Mouse (Mus musculus): ENCODE data around the gene Ubqln1. TPM values are rescaled to one million over a fixed set of nuclear protein-coding genes. Genes with fewer than 3 reads are reported as not detected.

Ubqln1 gene
- polyA plus RNA-seq, 1 experiment from 2014 or later: 95.5 TPM

DNA sequence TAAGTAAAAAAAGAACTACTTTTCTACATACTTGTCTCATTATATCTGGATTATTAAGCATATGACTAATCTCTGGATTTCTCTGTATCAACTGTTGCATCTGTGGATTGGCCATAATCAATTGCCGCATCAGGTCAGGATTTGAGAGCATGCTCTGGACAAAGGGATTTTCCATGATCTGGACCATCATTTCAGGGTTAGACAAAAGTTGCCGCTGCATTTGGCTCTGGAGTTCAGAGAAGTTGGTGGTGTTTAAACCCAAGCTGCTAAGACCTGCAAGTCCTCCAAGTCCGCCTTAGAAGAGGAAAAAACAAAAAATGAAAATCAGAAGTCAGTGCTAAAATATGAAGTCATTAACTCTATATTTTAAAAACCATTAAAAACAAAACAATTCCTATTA is 22.2 kb downstream of the Ubqln1 start:
- Histone ChIP-seq H3K4me2 (no peak overlapping the region), H3K27me3 (replicated peaks; ENCODE audit: control insufficient read depth, insufficient read depth, low read length) (no peaks in the 10 kb centered on the region), H3K27ac (ENCODE audit: low read depth, low read length) (no peak overlapping the region), H3K36me3 (ENCODE audit: control insufficient read depth, insufficient read depth, low read length) (peaks cover 28% of the 10 kb centered on the region), H3K4me1 (replicated peaks; ENCODE audit: control insufficient read depth, insufficient read depth, low read length) (no peaks in the 10 kb centered on the region), H3K9ac (ENCODE audit: low read depth, low read length) (no peak overlapping the region), H3K9me3 (ENCODE audit: control insufficient read depth, low read length) (no peaks in the 10 kb centered on the region), H3K4me3 (ENCODE audit: low read depth, low read length) (no peak overlapping the region)
- DNase-seq (ENCODE audit: low spot score) (no peak), ATAC-seq (replicated peaks; ENCODE audit: low FRiP score) (no peak)
- 97% methylated on average over 3 of the region's 3 CpGs for WGBS

DNA sequence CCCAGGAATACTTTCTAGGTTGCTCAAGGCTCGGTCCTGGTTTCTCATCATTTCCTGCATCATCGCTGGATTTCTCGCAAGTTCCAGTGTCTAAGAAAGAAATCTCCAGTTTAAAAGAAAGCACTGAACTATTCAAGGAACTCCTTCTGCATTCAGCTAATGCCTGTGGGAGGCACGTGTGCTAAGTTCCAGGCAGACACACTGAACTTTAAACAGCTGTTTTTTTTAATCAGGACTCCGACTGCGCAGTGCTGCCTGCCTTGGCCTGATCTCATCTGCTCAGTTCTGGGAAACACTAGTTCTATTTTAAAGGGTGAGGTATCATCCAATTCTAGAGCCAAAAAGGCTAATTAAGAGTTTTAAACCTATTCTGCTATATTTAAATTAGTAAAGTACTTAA is 23.3 kb downstream of the Ubqln1 start:
- no peak overlapping the region for H3K27ac ChIP-seq (ENCODE audit: low read depth, low read length)
- H3K9ac ChIP-seq (ENCODE audit: low read depth, low read length): no peak overlapping the region
- H3K4me1 ChIP-seq (replicated peaks; ENCODE audit: control insufficient read depth, insufficient read depth, low read length): no peaks in the 10 kb centered on the region
- no peak overlapping the region for H3K4me2 ChIP-seq
- DNase-seq (ENCODE audit: low spot score) (no peak), ATAC-seq (replicated peaks; ENCODE audit: low FRiP score) (no peak)
- 94% methylated on average over 6 of the region's 6 CpGs for WGBS
- no peaks in the 10 kb centered on the region for H3K27me3 ChIP-seq (replicated peaks; ENCODE audit: control insufficient read depth, insufficient read depth, low read length)
- peaks cover 26% of the 10 kb centered on the region for H3K36me3 ChIP-seq (ENCODE audit: control insufficient read depth, insufficient read depth, low read length)
- H3K4me3 ChIP-seq (ENCODE audit: low read depth, low read length): no peak overlapping the region
- no peaks in the 10 kb centered on the region for H3K9me3 ChIP-seq (ENCODE audit: control insufficient read depth, low read length)

DNA sequence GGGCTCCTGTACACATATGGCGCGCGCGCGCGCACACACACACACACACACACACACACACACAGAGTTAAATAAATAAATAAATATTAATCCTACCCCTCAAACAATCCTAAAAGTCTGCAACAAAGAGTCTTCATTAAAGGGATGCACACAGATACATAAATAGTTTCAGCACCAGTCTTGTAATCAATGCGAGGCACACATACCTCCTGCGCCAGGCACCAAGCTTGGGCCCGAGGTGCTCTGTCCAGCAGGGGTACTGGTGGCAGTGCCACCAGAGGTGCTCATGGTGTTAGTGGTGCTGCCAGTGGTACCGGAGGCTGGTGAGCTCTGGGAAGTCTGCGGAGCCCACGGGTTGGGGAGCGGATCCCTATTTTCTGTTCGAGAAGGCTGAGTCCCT is 23.9 kb downstream of the Ubqln1 start:
- no peaks in the 10 kb centered on the region for H3K27me3 ChIP-seq (replicated peaks; ENCODE audit: control insufficient read depth, insufficient read depth, low read length)
- no peak overlapping the region for H3K4me3 ChIP-seq (ENCODE audit: low read depth, low read length)
- no peak overlapping the region for H3K9ac ChIP-seq (ENCODE audit: low read depth, low read length)
- DNase-seq (ENCODE audit: low spot score) (no peak), ATAC-seq (replicated peaks; ENCODE audit: low FRiP score) (no peak)
- WGBS: 98% methylated on average over 14 of the region's 14 CpGs
- no peaks in the 10 kb centered on the region for H3K4me1 ChIP-seq (replicated peaks; ENCODE audit: control insufficient read depth, insufficient read depth, low read length)
- no peaks in the 10 kb centered on the region for H3K9me3 ChIP-seq (ENCODE audit: control insufficient read depth, low read length)
- peaks cover 26% of the 10 kb centered on the region for H3K36me3 ChIP-seq (ENCODE audit: control insufficient read depth, insufficient read depth, low read length)
- H3K27ac ChIP-seq (ENCODE audit: low read depth, low read length): no peak overlapping the region
- no peak overlapping the region for H3K4me2 ChIP-seq

DNA sequence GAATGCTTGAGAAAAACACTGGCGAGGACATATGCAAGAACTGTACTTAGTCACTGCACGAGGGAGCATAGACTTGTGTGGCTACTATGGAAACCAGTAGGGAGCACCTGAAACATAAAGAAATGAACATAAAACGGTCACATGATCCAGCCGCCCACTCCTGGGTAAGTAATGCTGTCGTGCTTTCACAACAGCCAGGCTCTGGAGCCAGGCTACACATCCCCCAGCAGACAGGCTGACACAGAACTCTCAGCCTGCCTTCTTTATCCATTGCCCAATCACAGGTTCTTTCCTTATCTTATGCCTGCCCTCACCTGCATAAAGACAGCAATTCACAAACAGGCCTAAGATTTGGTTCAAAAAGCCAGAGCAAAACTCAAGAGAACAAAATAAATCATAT is 26.0 kb downstream of the Ubqln1 start:
- peaks cover 21% of the 10 kb centered on the region for H3K36me3 ChIP-seq (ENCODE audit: control insufficient read depth, insufficient read depth, low read length)
- WGBS: 81% methylated on average over 5 of the region's 5 CpGs
- ATAC-seq (replicated peaks; ENCODE audit: low FRiP score): no peak

DNA sequence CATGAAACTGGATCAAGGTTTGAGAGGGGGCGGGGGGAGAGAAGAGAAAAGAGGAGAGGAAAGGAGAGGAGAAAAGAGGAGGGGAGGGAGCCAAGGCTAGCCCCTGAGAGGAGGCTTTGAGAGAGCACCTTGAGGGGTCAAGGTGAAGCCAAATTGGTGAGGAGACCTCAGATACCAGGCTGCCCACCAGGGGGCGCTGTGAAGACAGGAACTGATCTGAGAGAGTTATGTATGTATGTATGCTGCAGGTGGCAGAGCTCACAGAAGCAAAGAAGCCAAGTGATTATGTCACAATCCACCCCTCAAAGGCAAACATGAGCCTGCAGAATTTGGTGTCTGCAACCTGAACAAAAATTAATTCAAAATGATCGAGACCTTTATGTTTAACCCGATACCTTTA is 27.0 kb downstream of the Ubqln1 start:
- H3K27me3 ChIP-seq (replicated peaks; ENCODE audit: control insufficient read depth, insufficient read depth, low read length): no peaks in the 10 kb centered on the region
- H3K27ac ChIP-seq (ENCODE audit: low read depth, low read length): no peak overlapping the region
- no peak overlapping the region for H3K4me3 ChIP-seq (ENCODE audit: low read depth, low read length)
- H3K36me3 ChIP-seq (ENCODE audit: control insufficient read depth, insufficient read depth, low read length): peaks cover 21% of the 10 kb centered on the region
- no peak overlapping the region for H3K9ac ChIP-seq (ENCODE audit: low read depth, low read length)
- H3K9me3 ChIP-seq (ENCODE audit: control insufficient read depth, low read length): no peaks in the 10 kb centered on the region
- no peaks in the 10 kb centered on the region for H3K4me1 ChIP-seq (replicated peaks; ENCODE audit: control insufficient read depth, insufficient read depth, low read length)
- 60% methylated on average over 4 of the region's 4 CpGs for WGBS
- ATAC-seq (replicated peaks; ENCODE audit: low FRiP score) (peak; percentile 23; the same call in 1 of the 2 replicates), DNase-seq (ENCODE audit: low spot score) (peak; percentile 78)
- no peak overlapping the region for H3K4me2 ChIP-seq

More for the DNA sequence above, 26.0 kb downstream of the Ubqln1 start:
- H3K9me3 ChIP-seq (ENCODE audit: control insufficient read depth, low read length): no peaks in the 10 kb centered on the region
- H3K4me1 ChIP-seq (replicated peaks; ENCODE audit: control insufficient read depth, insufficient read depth, low read length): no peaks in the 10 kb centered on the region
- no peak overlapping the region for H3K4me3 ChIP-seq (ENCODE audit: low read depth, low read length)
- no peak overlapping the region for H3K27ac ChIP-seq (ENCODE audit: low read depth, low read length)
- H3K27me3 ChIP-seq (replicated peaks; ENCODE audit: control insufficient read depth, insufficient read depth, low read length): no peaks in the 10 kb centered on the region
- no peak overlapping the region for H3K4me2 ChIP-seq
- DNase-seq (ENCODE audit: low spot score): no peak
- no peak overlapping the region for H3K9ac ChIP-seq (ENCODE audit: low read depth, low read length)

- Histone ChIP-seq H3K9me3 (ENCODE audit: control insufficient read depth, low read length) (no peaks in the 10 kb centered on the region), H3K27ac (ENCODE audit: low read depth, low read length) (no peak overlapping the region), H3K36me3 (ENCODE audit: control insufficient read depth, insufficient read depth, low read length) (peaks cover 21% of the 10 kb centered on the region), H3K4me2 (no peak overlapping the region), H3K4me3 (ENCODE audit: low read depth, low read length) (no peak overlapping the region), H3K9ac (ENCODE audit: low read depth, low read length) (no peak overlapping the region), H3K4me1 (replicated peaks; ENCODE audit: control insufficient read depth, insufficient read depth, low read length) (no peaks in the 10 kb centered on the region), H3K27me3 (replicated peaks; ENCODE audit: control insufficient read depth, insufficient read depth, low read length) (no peaks in the 10 kb centered on the region)
- 89% methylated on average over 3 of the region's 3 CpGs for WGBS
- DNase-seq (ENCODE audit: low spot score) (no peak), ATAC-seq (replicated peaks; ENCODE audit: low FRiP score) (no peak)
These were observed 27.7 kb downstream of the Ubqln1 start for GRCm38 (mm10) chr13:58187751-58188150.

DNA sequence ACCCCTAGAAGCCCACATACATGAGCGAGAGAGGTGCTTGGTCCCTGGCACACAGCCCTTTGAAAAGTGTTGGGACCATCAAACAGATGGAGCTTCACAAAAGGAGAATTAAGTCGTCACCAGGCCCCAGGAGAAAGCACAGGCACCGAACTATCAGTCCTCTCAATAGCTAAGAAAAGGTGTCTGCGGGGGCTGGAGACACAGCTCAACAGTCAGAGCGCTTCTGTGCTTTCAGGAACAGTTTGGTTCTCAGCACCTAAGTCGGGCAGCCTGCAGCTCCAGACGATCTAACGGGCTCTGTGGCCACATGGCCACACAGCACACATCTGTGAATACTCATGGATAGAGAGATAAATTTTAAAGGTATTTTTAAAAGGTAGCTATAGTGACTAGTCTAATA is 29.2 kb downstream of the Ubqln1 start:
- H3K27me3 ChIP-seq (replicated peaks; ENCODE audit: control insufficient read depth, insufficient read depth, low read length): no peaks in the 10 kb centered on the region
- H3K4me1 ChIP-seq (replicated peaks; ENCODE audit: control insufficient read depth, insufficient read depth, low read length): no peaks in the 10 kb centered on the region
- no peak for ATAC-seq (replicated peaks; ENCODE audit: low FRiP score)
- H3K36me3 ChIP-seq (ENCODE audit: control insufficient read depth, insufficient read depth, low read length): peaks cover 13% of the 10 kb centered on the region
- 91% methylated on average over 8 of the region's 8 CpGs for WGBS
- H3K27ac ChIP-seq (ENCODE audit: low read depth, low read length): no peak overlapping the region
- H3K4me3 ChIP-seq (ENCODE audit: low read depth, low read length): no peak overlapping the region
- DNase-seq (ENCODE audit: low spot score): no peak
- H3K9ac ChIP-seq (ENCODE audit: low read depth, low read length): no peak overlapping the region
- no peak overlapping the region for H3K4me2 ChIP-seq
- no peaks in the 10 kb centered on the region for H3K9me3 ChIP-seq (ENCODE audit: control insufficient read depth, low read length)

GRCm38 (mm10) chr13:58184111-58184510 is 31.3 kb downstream of the Ubqln1 start:
- no peaks in the 10 kb centered on the region for H3K27me3 ChIP-seq (replicated peaks; ENCODE audit: control insufficient read depth, insufficient read depth, low read length)
- H3K36me3 ChIP-seq (ENCODE audit: control insufficient read depth, insufficient read depth, low read length): peaks cover 12% of the 10 kb centered on the region; the same call in 1 of the 2 replicates
- WGBS: 91% methylated on average over 3 of the region's 3 CpGs
- H3K27ac ChIP-seq (ENCODE audit: low read depth, low read length): no peak overlapping the region
- ATAC-seq (replicated peaks; ENCODE audit: low FRiP score) (no peak), DNase-seq (ENCODE audit: low spot score) (no peak)
- H3K9me3 ChIP-seq (ENCODE audit: control insufficient read depth, low read length): no peaks in the 10 kb centered on the region
- H3K9ac ChIP-seq (ENCODE audit: low read depth, low read length): no peak overlapping the region
- H3K4me2 ChIP-seq: no peak overlapping the region
- H3K4me1 ChIP-seq (replicated peaks; ENCODE audit: control insufficient read depth, insufficient read depth, low read length): no peaks in the 10 kb centered on the region
- no peak overlapping the region for H3K4me3 ChIP-seq (ENCODE audit: low read depth, low read length)

DNA sequence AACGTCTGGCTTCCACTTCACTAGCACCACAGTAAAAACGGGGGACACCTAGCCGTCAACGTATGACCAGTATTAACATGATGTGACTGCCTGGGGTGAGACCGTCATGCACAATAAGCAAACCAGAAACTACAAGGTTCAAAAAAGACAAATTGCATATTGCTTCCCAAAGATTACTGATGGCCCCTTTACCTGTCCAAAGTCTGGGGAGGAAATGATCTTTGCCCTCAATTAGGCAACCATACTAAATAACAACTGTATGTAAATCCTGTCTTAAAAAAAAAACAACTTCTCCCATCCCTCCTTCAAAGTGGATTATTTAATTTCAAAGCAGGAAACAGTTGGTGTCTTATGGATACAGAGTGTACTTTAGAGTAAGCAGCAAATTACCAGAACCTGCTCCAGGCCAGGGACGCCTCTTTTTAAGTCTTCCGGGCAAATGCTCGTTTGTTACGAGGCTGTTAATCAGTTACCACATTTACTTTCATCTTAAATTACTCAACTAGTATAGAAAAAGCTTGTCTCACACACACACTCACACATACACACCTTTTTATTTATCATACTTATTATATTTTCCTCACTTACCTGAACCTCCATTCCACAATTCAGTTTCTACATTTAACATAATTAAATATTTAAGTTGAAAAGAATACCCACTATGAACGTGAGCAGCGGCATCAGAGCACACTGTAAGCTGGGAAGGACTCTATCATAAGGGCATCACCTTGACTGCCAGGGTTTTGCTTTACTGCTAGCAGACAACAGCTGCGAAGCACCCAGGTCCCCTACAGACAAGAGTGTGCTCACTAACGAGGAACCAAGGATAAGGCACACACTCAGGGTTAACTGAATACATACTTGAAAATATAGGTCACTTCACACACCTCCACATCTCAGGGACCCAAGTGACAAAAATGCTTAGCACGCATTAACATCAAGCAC is 33.6 kb downstream of the Ubqln1 start:
- ATAC-seq (replicated peaks; ENCODE audit: low FRiP score) (no peak), DNase-seq (ENCODE audit: low spot score) (no peak)
- H3K9ac ChIP-seq (ENCODE audit: low read depth, low read length): no peak overlapping the region
- H3K4me2 ChIP-seq: no peak overlapping the region
- H3K4me1 ChIP-seq (replicated peaks; ENCODE audit: control insufficient read depth, insufficient read depth, low read length): no peaks in the 10 kb centered on the region
- 83% methylated on average over 14 of the region's 14 CpGs for WGBS
- H3K9me3 ChIP-seq (ENCODE audit: control insufficient read depth, low read length): no peaks in the 10 kb centered on the region
- H3K27me3 ChIP-seq (replicated peaks; ENCODE audit: control insufficient read depth, insufficient read depth, low read length): no peaks in the 10 kb centered on the region
- peaks cover 16% of the 10 kb centered on the region; the same call in 1 of the 2 replicates for H3K36me3 ChIP-seq (ENCODE audit: control insufficient read depth, insufficient read depth, low read length)
- no peak overlapping the region for H3K4me3 ChIP-seq (ENCODE audit: low read depth, low read length)
- no peak overlapping the region for H3K27ac ChIP-seq (ENCODE audit: low read depth, low read length)
